Mouse (Mus musculus) heart, embryonic 15.5 days (tissue): ENCODE measurements around the gene Nek11. TPM values are rescaled to one million over a fixed set of nuclear protein-coding genes. Genes with fewer than 3 reads are reported as not detected.

Source experiments
- ATAC-seq: fragments of 200-750 bp; cut with Nextera tagmentation; replicated peaks from 2 replicates; pipeline ENCODE4 v1.8.0; 2017; ENCODE audit warnings: low read depth, moderate TSS enrichment; ENCODE audit not compliant: insufficient number of reproducible peaks, insufficient read depth, low FRiP score
- H3K27ac ChIP-seq: fragments of 300-500 bp; sonication (generic); 2 replicates; pipeline ENCODE4 v1.5.1; 2015; ENCODE audit warnings: mild to moderate bottlenecking, inconsistent platforms
- H3K27me3 ChIP-seq: fragments of 300-500 bp; sonication (generic); 2 replicates; pipeline ENCODE4 v1.6.1; 2015; ENCODE audit warnings: inconsistent platforms
- H3K36me3 ChIP-seq: fragments of 300-500 bp; sonication (generic); 2 replicates; pipeline ENCODE4 v1.6.1; 2015; ENCODE audit warnings: mild to moderate bottlenecking, inconsistent platforms
- H3K4me1 ChIP-seq: fragments of 300-500 bp; sonication (generic); replicated peaks from 2 replicates; pipeline ENCODE4 v1.6.1; 2015; ENCODE audit warnings: inconsistent platforms
- H3K4me2 ChIP-seq: fragments of 300-500 bp; sonication (generic); 2 replicates; pipeline ENCODE4 v1.6.1; 2015; ENCODE audit warnings: inconsistent platforms, mild to moderate bottlenecking, moderate library complexity
- H3K4me3 ChIP-seq: fragments of 300-500 bp; sonication (generic); 2 replicates; pipeline ENCODE4 v1.5.1; 2015; ENCODE audit warnings: mild to moderate bottlenecking, inconsistent platforms
- H3K9ac ChIP-seq: fragments of 300-500 bp; sonication (generic); 2 replicates; pipeline ENCODE4 v1.6.1; 2015; ENCODE audit warnings: mild to moderate bottlenecking, inconsistent platforms
- H3K9me3 ChIP-seq: fragments of 300-500 bp; sonication (generic); replicated peaks from 2 replicates; pipeline ENCODE4 v1.6.1; 2016; ENCODE audit warnings: inconsistent platforms
- WGBS: fragments of 180-500 bp; shearing (Covaris S2); methylation state at CpG from one replicate; pipeline ENCODE4 v1.1.7; 2015; ENCODE audit warnings: mixed read lengths; 5-methylcytosine and 5-hydroxymethylcytosine counted together
- polyA plus RNA-seq: library from polyadenylated mRNA; unstranded; fragments of >200 nt; fragmentation: Nextera tagmentation; extraction: Ambion mirVana; gene quantifications from 2 replicates; pipeline ENCODE4 v1.2.1, GENCODE M21; 2015

Nek11 gene
- polyA plus RNA-seq, 1 experiment from 2014 or later: 0.15 TPM

DNA sequence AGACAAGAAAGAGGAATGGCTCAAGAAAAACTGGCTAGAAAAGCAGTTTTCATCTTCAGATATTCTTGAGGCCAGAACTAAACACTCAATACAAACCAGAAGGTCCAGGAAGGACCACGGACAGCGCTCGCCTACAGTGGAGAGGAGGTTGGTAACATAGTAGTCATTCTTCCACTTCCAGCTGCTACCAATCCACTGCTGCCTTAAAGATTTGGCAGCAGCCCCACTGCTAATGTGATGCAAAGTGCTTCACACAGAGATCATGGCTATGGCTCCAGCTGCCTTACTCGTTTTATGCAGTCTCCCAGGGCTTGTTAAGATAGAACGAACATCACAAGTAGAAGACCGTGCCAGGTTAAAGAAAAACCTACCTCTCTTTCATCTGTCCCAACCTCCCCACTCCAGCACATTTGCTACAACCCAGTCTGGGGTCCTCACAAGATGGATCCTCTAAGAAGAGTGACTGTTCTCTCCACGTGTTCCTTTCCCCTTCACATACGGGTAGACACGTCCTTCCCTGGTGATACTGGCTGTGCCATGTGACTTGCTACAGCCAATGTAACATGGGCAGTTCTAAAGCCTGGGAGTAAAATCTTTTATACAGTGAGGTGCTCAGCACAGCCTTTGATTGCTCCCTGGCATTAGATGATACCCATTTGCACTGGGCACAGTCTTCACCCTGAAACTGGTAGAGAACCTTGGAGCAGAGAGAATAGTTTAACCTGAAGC lies 85.6 kb downstream of the Nek11 start:
- ATAC-seq: no peak

DNA sequence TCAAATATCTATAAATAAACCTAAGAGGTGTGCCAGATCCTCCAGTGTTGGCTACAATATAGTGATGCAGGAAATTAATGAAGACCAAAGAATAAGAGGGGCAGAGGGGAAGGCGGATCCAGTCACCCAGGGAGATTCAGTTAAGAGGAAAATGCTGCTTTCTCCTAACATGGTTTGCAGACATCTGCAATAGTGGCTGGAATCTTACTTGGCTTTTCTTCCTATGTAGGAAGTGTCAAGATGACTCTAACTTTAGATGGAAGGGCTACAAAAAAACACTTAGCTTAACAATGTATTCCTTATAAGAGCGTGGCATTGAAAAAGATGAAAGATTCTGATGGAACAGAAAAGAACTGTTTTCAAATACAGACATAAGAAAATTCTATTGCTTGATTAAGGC lies 89.3 kb downstream of the Nek11 start:
- Histone ChIP-seq H3K9ac (no peak overlapping the region), H3K27me3 (no peaks in the 10 kb centered on the region), H3K4me2 (no peak overlapping the region), H3K27ac (no peak overlapping the region), H3K36me3 (no peaks in the 10 kb centered on the region), H3K9me3 (no peaks in the 10 kb centered on the region), H3K4me3 (no peak overlapping the region), H3K4me1 (no peaks in the 10 kb centered on the region)
- WGBS: 70% methylated on average over 2 of the region's 2 CpGs
- no peak for ATAC-seq

More for the DNA sequence above, 85.6 kb downstream of the Nek11 start:
- Histone ChIP-seq H3K9ac (no peak overlapping the region), H3K9me3 (no peaks in the 10 kb centered on the region), H3K27ac (no peak overlapping the region), H3K36me3 (no peaks in the 10 kb centered on the region), H3K4me3 (no peak overlapping the region), H3K27me3 (no peaks in the 10 kb centered on the region), H3K4me2 (no peak overlapping the region), H3K4me1 (no peaks in the 10 kb centered on the region)
- WGBS: 38% methylated on average over 9 of the region's 9 CpGs

DNA sequence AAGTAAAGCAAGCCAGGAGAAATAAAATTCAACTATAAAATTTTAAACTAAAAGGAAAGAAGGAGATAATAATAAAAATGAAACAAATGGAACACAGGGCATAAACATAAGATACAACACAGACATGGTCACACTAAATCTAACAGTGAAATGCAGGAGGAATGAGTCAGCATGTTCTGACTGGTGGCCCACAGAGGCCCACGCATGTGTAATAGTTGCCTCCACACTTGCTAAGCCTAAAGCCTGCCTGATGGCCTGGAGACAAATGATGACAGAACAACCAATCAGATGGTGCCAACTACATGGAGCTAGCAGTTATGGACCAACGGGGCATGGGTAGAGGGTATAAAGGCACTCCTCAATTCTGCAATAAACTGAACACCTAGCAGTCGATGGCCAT lies 93.1 kb downstream of the Nek11 start:
- no peaks in the 10 kb centered on the region for H3K9me3 ChIP-seq
- H3K4me2 ChIP-seq: no peak overlapping the region
- no peaks in the 10 kb centered on the region for H3K4me1 ChIP-seq
- no peaks in the 10 kb centered on the region for H3K27me3 ChIP-seq
- 73% methylated on average over 3 of the region's 3 CpGs for WGBS
- ATAC-seq: no peak
- H3K27ac ChIP-seq: no peak overlapping the region
- H3K4me3 ChIP-seq: no peak overlapping the region
- no peaks in the 10 kb centered on the region for H3K36me3 ChIP-seq
- H3K9ac ChIP-seq: no peak overlapping the region

DNA sequence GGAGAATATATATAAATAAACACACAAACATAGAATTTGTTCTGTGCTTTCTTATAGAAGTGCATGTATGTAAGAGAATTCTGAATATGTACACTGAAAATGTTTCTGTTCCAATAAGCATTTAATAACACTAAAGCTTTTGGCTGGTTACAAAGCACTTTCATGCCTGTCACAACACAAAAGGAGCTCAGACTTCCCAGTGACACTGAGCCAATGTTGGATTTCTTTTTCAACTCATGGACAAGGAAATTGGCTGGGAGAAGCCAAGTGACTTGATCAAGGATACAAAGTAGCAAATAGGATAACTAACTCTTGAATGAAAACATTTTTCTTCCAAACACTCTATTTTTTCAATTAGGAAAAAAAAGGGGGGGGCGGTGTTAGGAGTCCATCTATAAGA lies 93.9 kb downstream of the Nek11 start:
- Histone ChIP-seq H3K27ac (no peak overlapping the region), H3K9me3 (no peaks in the 10 kb centered on the region), H3K27me3 (no peaks in the 10 kb centered on the region), H3K4me2 (no peak overlapping the region), H3K4me1 (no peaks in the 10 kb centered on the region), H3K9ac (no peak overlapping the region), H3K4me3 (no peak overlapping the region), H3K36me3 (no peaks in the 10 kb centered on the region)
- ATAC-seq: no peak
- WGBS: 82% methylated on average over 1 of the region's 1 CpGs

DNA sequence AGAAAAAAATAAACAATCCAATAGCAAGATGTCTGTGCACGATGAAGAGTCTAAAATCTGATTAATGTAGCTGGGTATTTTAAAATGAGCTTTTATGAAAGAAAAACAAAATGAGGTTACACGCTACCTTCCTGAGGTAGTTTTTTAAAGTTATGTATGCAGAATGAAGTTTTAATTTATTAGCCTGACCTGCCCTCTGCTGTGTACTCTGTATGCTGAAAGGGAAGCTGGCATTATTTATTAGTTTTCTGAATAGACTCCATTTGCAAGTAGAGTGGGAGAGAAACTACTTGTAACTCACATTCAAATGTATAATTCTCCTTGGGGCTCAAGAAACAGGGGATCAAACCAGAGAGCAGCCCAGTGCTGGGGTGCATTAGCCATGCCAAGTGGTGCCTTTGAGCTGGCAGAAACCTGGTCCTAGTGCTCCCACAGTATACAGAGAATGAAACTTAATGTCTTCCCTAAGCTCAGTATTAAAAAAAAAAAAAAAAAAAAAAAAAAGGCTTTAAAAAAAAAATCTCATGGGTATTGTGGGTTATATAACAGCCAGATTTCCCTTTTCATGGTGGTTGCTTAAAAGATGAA lies 94.5 kb downstream of the Nek11 start:
- no peaks in the 10 kb centered on the region for H3K36me3 ChIP-seq
- H3K27me3 ChIP-seq: no peaks in the 10 kb centered on the region
- no peak overlapping the region for H3K9ac ChIP-seq
- H3K4me1 ChIP-seq: no peaks in the 10 kb centered on the region
- H3K4me3 ChIP-seq: no peak overlapping the region
- no peaks in the 10 kb centered on the region for H3K9me3 ChIP-seq
- no peak overlapping the region for H3K27ac ChIP-seq
- ATAC-seq: no peak
- no peak overlapping the region for H3K4me2 ChIP-seq
- WGBS: 72% methylated on average over 2 of the region's 2 CpGs

DNA sequence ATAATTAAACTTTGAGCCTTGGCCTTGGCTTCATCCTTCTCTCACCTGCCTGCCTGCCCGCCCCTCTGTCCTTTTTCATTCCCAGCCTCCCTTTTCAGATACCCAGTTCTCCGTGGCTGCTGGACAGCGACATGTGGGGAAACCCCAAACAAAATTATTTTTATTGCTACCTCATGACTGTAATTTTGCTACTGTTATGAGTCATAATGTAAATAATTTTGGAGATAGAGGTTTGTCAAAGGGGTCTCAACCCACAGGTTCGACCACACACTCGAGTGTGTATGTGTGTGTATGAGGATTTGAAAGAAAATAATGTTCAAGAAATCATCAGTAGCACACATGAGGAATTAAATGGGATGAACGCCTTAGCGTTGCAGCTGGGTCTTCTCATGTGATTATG lies 110.7 kb downstream of the Nek11 start:
- 30% methylated on average over 7 of the region's 7 CpGs for WGBS
- no peak overlapping the region for H3K4me3 ChIP-seq
- H3K9me3 ChIP-seq: no peaks in the 10 kb centered on the region
- H3K4me2 ChIP-seq: no peak overlapping the region
- no peak overlapping the region for H3K9ac ChIP-seq
- H3K4me1 ChIP-seq: no peaks in the 10 kb centered on the region
- no peaks in the 10 kb centered on the region for H3K36me3 ChIP-seq
- H3K27ac ChIP-seq: no peak overlapping the region
- ATAC-seq: no peak
- H3K27me3 ChIP-seq: no peaks in the 10 kb centered on the region

DNA sequence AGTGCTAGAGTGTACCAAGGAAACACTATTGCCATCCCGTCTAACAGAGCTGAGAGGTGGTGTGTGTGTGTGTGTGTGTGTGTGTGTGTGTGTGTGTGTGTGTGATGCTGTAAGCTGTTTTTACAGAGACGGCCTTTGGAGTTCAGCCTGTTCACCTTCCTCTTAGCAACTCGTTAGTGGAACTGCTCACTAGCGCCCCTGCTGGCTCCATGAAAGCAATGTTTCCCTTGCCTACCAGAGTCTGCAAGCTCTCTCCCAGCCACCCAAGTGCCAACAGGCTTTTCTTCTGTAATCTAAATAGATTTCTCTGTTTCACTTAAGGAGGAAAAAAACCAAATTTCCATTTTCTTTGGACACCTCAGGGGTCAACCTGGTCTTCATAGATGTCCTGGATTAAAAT lies 112.6 kb downstream of the Nek11 start:
- Histone ChIP-seq H3K4me3 (no peak overlapping the region), H3K27me3 (no peaks in the 10 kb centered on the region), H3K4me1 (no peaks in the 10 kb centered on the region), H3K9me3 (no peaks in the 10 kb centered on the region), H3K27ac (no peak overlapping the region), H3K9ac (no peak overlapping the region), H3K36me3 (no peaks in the 10 kb centered on the region), H3K4me2 (no peak overlapping the region)
- WGBS: 26% methylated on average over 4 of the region's 4 CpGs
- no peak for ATAC-seq

DNA sequence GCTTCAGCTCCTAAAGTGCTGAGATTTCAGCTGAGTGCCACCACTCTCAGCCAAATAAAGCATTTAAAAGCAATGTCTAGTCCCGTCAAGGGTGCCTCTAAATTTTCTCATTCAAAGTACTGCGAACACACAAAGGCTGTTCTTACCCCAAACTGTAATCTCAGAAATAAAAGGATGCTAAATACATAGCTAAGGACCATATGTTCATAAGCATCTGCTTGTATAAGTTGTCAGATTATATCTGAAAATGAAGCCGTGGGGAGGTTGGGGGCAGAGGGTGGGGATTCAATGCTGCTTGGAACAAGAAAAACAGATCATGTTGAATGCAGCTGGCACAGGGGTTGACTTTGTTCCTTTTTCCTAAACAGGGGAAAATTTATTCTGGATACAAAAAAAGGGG lies 120.4 kb downstream of the Nek11 start:
- no peak overlapping the region for H3K27ac ChIP-seq
- H3K9ac ChIP-seq: no peak overlapping the region
- no peak overlapping the region for H3K4me2 ChIP-seq
- no peaks in the 10 kb centered on the region for H3K9me3 ChIP-seq
- no peaks in the 10 kb centered on the region for H3K36me3 ChIP-seq
- ATAC-seq: no peak
- no peaks in the 10 kb centered on the region for H3K27me3 ChIP-seq
- 85% methylated on average over 3 of the region's 3 CpGs for WGBS
- no peaks in the 10 kb centered on the region for H3K4me1 ChIP-seq
- no peak overlapping the region for H3K4me3 ChIP-seq

DNA sequence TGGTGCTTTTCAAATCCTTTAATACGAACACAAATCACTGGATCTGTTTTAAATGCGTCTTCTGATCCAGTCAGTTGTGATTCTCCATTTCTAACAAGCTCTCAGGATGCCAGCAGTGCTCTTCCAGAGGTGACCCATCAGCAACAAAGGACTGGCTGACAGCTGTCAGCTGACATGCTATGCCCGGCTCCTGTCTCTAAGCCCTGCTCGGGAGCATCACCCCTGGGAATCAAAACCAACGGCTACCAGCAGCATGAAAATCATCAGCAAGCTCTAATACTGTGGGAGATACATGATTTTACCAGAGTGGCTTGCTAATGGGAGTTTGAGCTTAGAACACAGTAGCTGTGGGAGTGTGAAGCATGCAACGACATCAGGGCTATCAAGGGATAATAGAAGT lies 121.0 kb downstream of the Nek11 start:
- H3K4me2 ChIP-seq: no peak overlapping the region
- no peaks in the 10 kb centered on the region for H3K4me1 ChIP-seq
- no peak overlapping the region for H3K27ac ChIP-seq
- H3K4me3 ChIP-seq: no peak overlapping the region
- no peak overlapping the region for H3K9ac ChIP-seq
- no peaks in the 10 kb centered on the region for H3K36me3 ChIP-seq
- no peak for ATAC-seq
- 52% methylated on average over 6 of the region's 6 CpGs for WGBS
- H3K27me3 ChIP-seq: no peaks in the 10 kb centered on the region
- no peaks in the 10 kb centered on the region for H3K9me3 ChIP-seq

DNA sequence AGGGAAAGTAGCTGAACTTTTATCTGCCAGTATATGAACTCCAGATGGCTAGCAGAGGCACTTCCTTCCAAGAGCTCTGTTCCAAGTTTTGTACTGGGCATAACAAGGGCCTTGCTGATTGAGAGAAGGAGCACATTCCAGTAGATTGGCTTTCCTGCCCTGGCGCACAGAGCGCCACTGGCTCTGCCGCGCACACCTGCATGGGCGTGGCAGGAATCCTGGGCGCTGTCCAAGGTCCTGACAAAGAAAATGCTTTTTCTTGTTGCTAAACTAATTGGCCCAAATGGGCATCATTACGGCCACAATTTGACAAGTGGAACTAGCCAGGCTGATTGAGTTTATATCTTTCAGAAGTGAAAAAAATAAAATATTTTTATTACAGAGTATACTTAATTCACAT lies 123.1 kb downstream of the Nek11 start:
- Histone ChIP-seq H3K9me3 (no peaks in the 10 kb centered on the region), H3K4me3 (no peak overlapping the region), H3K27ac (no peak overlapping the region), H3K4me2 (no peak overlapping the region), H3K9ac (no peak overlapping the region), H3K4me1 (no peaks in the 10 kb centered on the region), H3K36me3 (no peaks in the 10 kb centered on the region), H3K27me3 (no peaks in the 10 kb centered on the region)
- WGBS: 9% methylated on average over 7 of the region's 7 CpGs
- ATAC-seq: no peak

DNA sequence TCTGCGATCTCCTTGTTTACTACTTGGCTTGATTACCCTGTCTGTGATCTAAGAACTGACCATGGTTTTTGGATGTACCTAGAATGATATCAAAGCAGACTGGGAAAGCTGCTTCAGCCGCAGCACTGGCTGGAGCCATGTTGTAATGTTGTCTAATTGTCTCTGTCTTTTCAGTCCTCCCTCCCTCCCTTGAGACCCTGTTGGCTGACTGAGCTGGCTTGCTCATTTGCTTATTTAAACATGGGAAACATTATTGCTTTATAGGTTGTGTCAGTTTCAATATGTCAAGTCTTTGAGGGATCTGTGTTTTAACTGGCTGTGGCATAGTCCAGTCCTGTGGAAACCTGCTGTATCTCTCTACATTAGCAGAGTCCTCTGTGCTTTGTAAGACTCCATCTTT lies 132.2 kb downstream of the Nek11 start:
- H3K36me3 ChIP-seq: no peaks in the 10 kb centered on the region
- H3K9ac ChIP-seq: no peak overlapping the region
- H3K27ac ChIP-seq: no peak overlapping the region
- H3K4me1 ChIP-seq: no peaks in the 10 kb centered on the region
- no peak overlapping the region for H3K4me3 ChIP-seq
- 68% methylated on average over 2 of the region's 2 CpGs for WGBS
- no peak for ATAC-seq
- H3K27me3 ChIP-seq: no peaks in the 10 kb centered on the region
- no peak overlapping the region for H3K4me2 ChIP-seq
- H3K9me3 ChIP-seq: no peaks in the 10 kb centered on the region

DNA sequence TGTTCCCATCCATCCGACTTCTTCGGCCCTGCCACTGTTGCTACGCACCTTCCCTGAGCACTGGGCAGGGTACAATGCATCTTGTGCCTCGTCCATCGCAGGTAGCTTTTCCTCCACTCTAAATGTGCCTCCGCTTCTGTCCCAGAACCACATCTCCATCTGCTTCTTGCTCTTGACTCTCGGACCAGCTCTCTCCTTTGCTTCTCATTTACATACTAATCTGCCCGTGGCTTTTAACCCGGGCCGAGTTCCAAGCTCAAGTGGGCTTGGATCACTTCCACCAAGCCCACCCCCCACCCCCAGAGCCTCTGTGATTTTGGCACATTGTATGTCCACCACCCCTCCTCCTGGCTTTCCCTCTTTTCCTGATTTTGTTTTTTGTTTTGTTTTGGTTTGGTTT lies 137.7 kb downstream of the Nek11 start:
- Histone ChIP-seq H3K4me2 (no peak overlapping the region), H3K9me3 (no peaks in the 10 kb centered on the region), H3K9ac (no peak overlapping the region), H3K27ac (no peak overlapping the region), H3K27me3 (no peaks in the 10 kb centered on the region), H3K4me1 (no peaks in the 10 kb centered on the region), H3K36me3 (no peaks in the 10 kb centered on the region), H3K4me3 (no peak overlapping the region)
- 67% methylated on average over 10 of the region's 10 CpGs for WGBS
- no peak for ATAC-seq
